Mouse (Mus musculus) testis, adult 2 months (tissue): ENCODE measurements at regions not wholly inside any gene's neighbourhood (a gene's known extent, or its start where the extent isn't known, plus 50 kb on each side); places are given as distances from the start of the nearest gene placed in this dataset.

Source experiments
- H3K27ac ChIP-seq: fragments of 200-500 bp; 2 replicates; pipeline ENCODE4 v1.5.1; 2012; ENCODE audit warnings: low read depth, low read length; ENCODE audit not compliant: control insufficient read depth, insufficient read depth
- H3K27me3 ChIP-seq: fragments of 200-500 bp; 2 replicates; pipeline ENCODE4 v1.6.1; 2012; ENCODE audit warnings: mild to moderate bottlenecking, low read length, moderate library complexity; ENCODE audit not compliant: control insufficient read depth, insufficient read depth
- H3K36me3 ChIP-seq: fragments of 200-500 bp; 2 replicates; pipeline ENCODE4 v1.6.1; 2012; ENCODE audit warnings: mild to moderate bottlenecking, low read length; ENCODE audit not compliant: control insufficient read depth, insufficient read depth
- H3K4me1 ChIP-seq: fragments of 200-500 bp; 2 replicates; pipeline ENCODE4 v1.6.1; 2012; ENCODE audit warnings: low read length; ENCODE audit not compliant: control insufficient read depth, insufficient read depth
- H3K4me3 ChIP-seq: fragments of 200-500 bp; 2 replicates; pipeline ENCODE4 v1.5.1; 2012; ENCODE audit warnings: low read depth, mild to moderate bottlenecking, low read length, moderate library complexity, mixed read lengths; ENCODE audit not compliant: control insufficient read depth
- CTCF ChIP-seq: fragments of 200-500 bp; IDR thresholded peaks from 2 replicates; pipeline ENCODE4 v1.5.1; 2012; ENCODE audit warnings: low read depth, mild to moderate bottlenecking, inconsistent platforms, low read length, moderate library complexity; ENCODE audit not compliant: control insufficient read depth, insufficient read depth, insufficient replicate concordance
- POLR2A ChIP-seq: fragments of 200-500 bp; IDR thresholded peaks from 2 replicates; pipeline ENCODE4 v1.6.1; 2012; ENCODE audit warnings: low read depth, mild to moderate bottlenecking, inconsistent platforms, low read length, moderate library complexity; ENCODE audit not compliant: control insufficient read depth

DNA sequence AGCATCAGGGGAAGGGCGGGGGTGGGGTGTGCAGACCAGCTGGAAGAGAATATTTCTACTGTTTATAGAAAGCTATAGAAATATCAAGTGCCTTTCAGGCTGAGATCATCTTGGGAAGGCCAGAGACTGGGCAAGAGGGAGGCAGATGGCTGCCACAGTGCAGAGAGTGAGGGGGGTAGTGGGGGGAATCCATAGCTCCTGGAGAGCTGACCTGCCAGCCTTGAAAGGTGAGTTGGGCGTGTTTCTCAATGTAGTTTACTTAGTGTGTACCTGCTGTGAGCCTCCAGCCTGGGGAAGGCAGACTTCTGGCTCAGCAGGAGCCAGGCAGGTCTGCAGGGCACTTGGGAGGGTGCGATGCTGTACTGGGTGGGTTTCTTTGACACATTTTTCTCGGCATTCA is 115.5 kb downstream of the Kctd15 start:
- no peak for TF ChIP-seq CTCF
- TF ChIP-seq POLR2A: no peak

GRCm38 (mm10) chr7:34539856-34540255 is 116.7 kb downstream of the Kctd15 start:
- Histone ChIP-seq H3K27ac (no peak overlapping the region), H3K36me3 (no peaks in the 10 kb centered on the region), H3K27me3 (no peaks in the 10 kb centered on the region), H3K4me3 (no peak overlapping the region), H3K4me1 (peaks cover 4% of the 10 kb centered on the region; the same call in 1 of the 2 replicates)
- TF ChIP-seq CTCF: no peak
- no peak for TF ChIP-seq POLR2A

More for the DNA sequence above, 115.5 kb downstream of the Kctd15 start:
- H3K36me3 ChIP-seq: no peaks in the 10 kb centered on the region
- H3K27me3 ChIP-seq: no peaks in the 10 kb centered on the region
- no peaks in the 10 kb centered on the region for H3K4me1 ChIP-seq
- H3K27ac ChIP-seq: no peak overlapping the region
- H3K4me3 ChIP-seq: peak overlapping the region; percentile 34

DNA sequence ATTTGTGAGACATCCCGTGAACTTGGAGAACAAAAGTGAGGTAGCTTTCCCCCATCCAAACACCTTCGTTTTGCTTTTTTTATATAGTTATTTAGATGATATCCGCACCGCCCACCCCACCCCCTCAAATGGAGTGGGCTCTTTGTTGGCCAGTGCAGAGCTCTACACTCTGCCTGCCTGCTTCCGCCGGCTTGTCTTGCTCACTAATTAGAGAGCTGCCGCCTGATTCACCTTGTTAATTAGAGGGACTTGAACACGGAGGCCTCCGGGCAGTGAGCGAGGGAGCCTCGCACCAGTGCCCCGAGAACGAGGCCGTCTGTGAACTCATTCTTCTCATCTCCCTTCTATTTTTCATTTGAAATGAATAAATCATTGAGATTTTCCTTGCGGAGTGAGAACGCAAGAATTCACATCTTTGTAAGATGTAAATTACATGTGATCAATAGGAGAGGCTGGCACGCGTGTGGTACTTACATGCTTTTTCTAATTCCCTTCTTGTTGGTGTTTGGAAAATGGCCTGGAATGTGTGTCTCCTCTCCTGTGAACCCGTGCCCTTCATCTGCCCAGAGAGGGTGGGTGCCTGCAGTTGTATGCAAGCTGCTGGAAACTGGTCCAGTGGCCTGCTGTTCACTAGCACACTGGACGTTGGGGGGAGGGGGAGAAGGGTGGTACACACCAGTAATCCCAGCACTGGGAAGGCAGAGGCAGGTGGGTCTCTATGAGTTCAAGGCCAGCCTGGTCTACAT is 118.0 kb downstream of the Kctd15 start:
- TF ChIP-seq CTCF: no peak
- TF ChIP-seq POLR2A: no peak
- H3K4me1 ChIP-seq: peaks cover 4% of the 10 kb centered on the region; the same call in 1 of the 2 replicates
- no peak overlapping the region for H3K27ac ChIP-seq
- no peaks in the 10 kb centered on the region for H3K36me3 ChIP-seq
- H3K27me3 ChIP-seq: no peaks in the 10 kb centered on the region
- H3K4me3 ChIP-seq: no peak overlapping the region

GRCm38 (mm10) chr7:34537122-34537521 is 119.4 kb downstream of the Kctd15 start:
- H3K36me3 ChIP-seq: no peaks in the 10 kb centered on the region
- H3K4me1 ChIP-seq: peaks cover 4% of the 10 kb centered on the region; the same call in 1 of the 2 replicates
- TF ChIP-seq CTCF (no peak), POLR2A (no peak)
- H3K27me3 ChIP-seq: no peaks in the 10 kb centered on the region
- no peak overlapping the region for H3K27ac ChIP-seq
- no peak overlapping the region for H3K4me3 ChIP-seq

GRCm38 (mm10) chr7:34534241-34534640 is 122.3 kb downstream of the Kctd15 start:
- no peak overlapping the region for H3K4me3 ChIP-seq
- no peaks in the 10 kb centered on the region for H3K27me3 ChIP-seq
- peaks cover 4% of the 10 kb centered on the region; the same call in 1 of the 2 replicates for H3K4me1 ChIP-seq
- H3K36me3 ChIP-seq: no peaks in the 10 kb centered on the region
- H3K27ac ChIP-seq: no peak overlapping the region
- TF ChIP-seq POLR2A: no peak
- peak; percentile 31; the same call in 1 of the 2 replicates for TF ChIP-seq CTCF

GRCm38 (mm10) chr7:34531639-34532038 is 124.9 kb downstream of the Kctd15 start:
- TF ChIP-seq CTCF (no peak), POLR2A (no peak)
- Histone ChIP-seq H3K4me1 (peaks cover 4% of the 10 kb centered on the region; the same call in 1 of the 2 replicates), H3K36me3 (no peaks in the 10 kb centered on the region), H3K4me3 (no peak overlapping the region), H3K27ac (no peak overlapping the region), H3K27me3 (no peaks in the 10 kb centered on the region)

DNA sequence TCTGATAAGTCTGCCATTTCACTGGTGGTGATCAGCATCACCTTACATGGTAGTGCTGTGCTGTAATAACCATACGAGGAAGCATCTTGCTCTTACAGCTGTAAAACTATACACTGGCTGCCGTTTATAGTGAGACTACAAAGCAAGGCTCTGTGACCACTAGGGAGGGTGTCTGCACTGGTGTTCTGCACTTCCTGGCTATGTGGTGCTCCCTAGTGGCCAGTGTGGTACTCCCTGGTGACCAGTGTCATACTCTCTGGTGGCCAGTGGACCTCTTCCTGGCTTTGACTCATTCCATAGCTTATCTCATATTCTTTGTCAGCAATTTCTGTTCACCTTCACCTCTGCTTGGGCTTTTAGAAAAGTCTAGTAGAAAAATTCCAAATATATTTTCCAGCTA is 114.7 kb upstream of the Lsm14a start:
- H3K36me3 ChIP-seq: no peaks in the 10 kb centered on the region
- H3K27ac ChIP-seq: no peak overlapping the region
- no peaks in the 10 kb centered on the region for H3K4me1 ChIP-seq
- TF ChIP-seq POLR2A (no peak), CTCF (no peak)
- no peak overlapping the region for H3K4me3 ChIP-seq
- no peaks in the 10 kb centered on the region for H3K27me3 ChIP-seq

DNA sequence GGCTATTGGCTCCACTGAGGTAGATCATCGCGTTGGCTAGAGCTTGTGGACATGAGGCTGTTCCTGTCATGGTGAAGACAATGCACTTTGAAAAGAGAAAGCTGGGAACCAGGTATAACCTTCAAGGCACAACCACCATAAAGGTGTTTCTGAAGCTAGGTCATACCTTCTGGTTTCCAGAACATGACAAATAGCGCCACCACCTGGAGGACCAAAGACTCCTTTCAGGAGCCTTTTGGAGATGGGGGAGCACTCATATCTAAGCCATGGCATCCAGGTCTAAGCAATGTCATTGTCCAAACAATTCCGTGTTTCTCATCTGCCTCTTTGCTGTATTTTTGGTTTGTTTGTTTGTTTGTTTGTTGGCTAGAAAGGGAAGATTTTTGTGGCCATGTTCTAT is 113.7 kb upstream of the Lsm14a start:
- no peak overlapping the region for H3K27ac ChIP-seq
- H3K27me3 ChIP-seq: no peaks in the 10 kb centered on the region
- H3K36me3 ChIP-seq: no peaks in the 10 kb centered on the region
- no peaks in the 10 kb centered on the region for H3K4me1 ChIP-seq
- H3K4me3 ChIP-seq: no peak overlapping the region
- TF ChIP-seq CTCF (no peak), POLR2A (no peak)
